Mouse (Mus musculus): ENCODE results near the gene Gnb2. TPM values are rescaled to one million over a fixed set of nuclear protein-coding genes. Genes with fewer than 3 reads are reported as not detected.

Gnb2 gene
- polyA plus RNA-seq, 1 experiment, result 645 TPM

DNA sequence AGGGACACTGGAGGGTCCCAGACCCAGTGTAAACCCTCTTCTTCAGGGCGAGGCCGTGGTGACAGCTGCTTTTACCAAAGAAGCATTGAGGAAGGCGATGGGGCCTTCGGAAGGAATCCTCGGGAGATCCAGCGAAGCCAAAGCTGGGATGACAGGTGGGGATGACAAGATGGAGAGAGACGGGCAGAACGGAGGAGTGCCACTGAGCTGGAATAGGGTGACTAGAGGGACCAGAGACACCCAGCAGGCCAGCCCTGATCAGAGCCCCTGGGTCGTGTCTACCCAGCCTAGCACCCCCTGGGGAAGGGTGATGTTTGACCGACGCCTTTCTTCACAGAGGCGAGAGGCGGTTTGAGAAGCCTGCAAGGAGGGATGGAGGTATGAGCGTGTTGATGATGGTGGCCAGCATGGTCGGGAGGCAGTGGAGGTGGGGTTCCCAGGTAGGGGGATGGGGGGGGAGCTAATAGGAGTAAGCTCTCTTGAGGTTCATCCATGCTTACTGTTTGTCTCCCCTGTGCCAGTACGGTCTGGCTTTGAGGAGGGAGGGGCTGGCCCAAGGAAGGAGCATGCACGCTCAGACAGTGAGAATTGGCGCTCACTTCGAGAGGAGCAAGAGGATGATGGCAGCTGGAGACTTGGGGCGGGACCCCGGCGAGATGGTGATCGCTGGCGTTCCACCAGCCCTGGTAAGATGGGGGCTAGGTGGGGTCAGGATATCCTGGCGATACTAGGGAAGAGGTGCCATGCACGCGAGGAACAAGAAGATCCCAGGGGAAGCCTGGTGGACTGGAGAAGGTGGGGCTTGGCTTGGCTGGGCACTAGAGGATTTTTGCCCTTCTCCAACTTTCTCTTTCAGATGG, 13.4 kb downstream of the Gnb2 start:
- Histone ChIP-seq H3K4me1 (ENCODE audit: control insufficient read depth, insufficient read depth, low read length) (0 out of 2 replicates have a peak, but pooled peaks cover 4% of the 10 kb centered on the region), H3K27me3 (replicated peaks; ENCODE audit: control insufficient read depth, insufficient read depth, low read length) (no peaks in the 10 kb centered on the region), H3K27ac (ENCODE audit: insufficient read depth, low read depth, low read length) (no peak overlapping the region), H3K4me3 (ENCODE audit: insufficient read depth, low read depth, low read length) (no peak overlapping the region), H3K36me3 (ENCODE audit: control insufficient read depth, insufficient read depth, low read length) (peaks cover 4% of the 10 kb centered on the region)
- DNase-seq, result no peak
- TF ChIP-seq POLR2A (IDR thresholded peaks at IDR 0.05; ENCODE audit: low read depth, low read length) (no peak), CTCF (conservative IDR thresholded peaks at IDR 0.05; ENCODE audit: insufficient read depth, insufficient read length, low read depth, low read length) (no peak)
- 88% methylated on average over 27 of the region's 27 CpGs for WGBS

DNA sequence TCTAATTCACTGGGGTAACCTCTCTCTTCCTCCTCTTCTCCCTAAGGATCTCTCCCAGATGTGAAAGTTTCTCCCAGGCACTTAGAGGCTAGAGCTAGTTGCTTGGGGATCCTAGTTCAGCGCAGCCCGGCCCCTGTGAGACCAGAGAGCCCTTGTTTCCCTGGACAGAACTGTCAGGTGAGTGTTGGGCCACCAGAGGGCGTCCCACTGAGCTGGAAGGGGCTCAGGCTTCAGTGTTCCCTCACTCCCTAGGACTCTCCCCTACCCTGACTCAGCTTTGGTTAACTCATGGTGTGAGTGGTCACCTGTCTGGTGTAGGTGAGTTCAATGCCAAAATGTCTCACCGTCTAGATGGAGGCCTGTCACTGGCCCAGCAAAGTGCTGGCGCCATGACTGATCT, 14.9 kb downstream of the Gnb2 start, which contains the start of gene Gigyf1:
Gigyf1 (plus strand) TSS at position 113 of the 400 bp plus-strand sequence.
- TF ChIP-seq POLR2A (IDR thresholded peaks at IDR 0.05; ENCODE audit: low read depth, low read length) (no peak), CTCF (conservative IDR thresholded peaks at IDR 0.05; ENCODE audit: insufficient read depth, insufficient read length, low read depth, low read length) (peak; percentile 61)
- WGBS, result 68% methylated on average over 5 of the region's 5 CpGs
- H3K36me3 ChIP-seq (ENCODE audit: control insufficient read depth, insufficient read depth, low read length), result peaks cover 2% of the 10 kb centered on the region; the same call in 1 of the 2 replicates

DNA sequence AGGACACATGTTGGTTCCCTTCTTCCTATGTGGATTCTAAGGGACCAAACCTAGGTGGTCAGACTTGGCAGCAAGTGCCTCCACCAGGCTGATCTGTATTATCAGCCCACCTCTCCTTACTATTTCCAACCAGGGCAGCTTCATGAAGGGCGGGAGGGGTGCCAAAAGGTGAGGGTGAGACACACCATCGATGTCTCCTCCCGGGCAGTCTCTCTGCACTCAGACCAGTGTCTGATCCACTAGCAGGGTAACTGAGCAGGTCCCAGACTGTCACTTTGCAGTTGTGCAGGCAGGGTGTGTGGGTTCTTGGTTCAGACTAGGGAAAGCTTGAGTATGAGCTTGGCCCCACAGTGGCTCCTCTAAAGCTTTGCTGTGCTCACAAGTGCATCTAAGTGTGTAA, 18.5 kb downstream of the Gnb2 start:
- peaks cover 20% of the 10 kb centered on the region; the same call in 1 of the 2 replicates for H3K4me1 ChIP-seq (ENCODE audit: control insufficient read depth, insufficient read depth, low read length)
- TF ChIP-seq POLR2A (IDR thresholded peaks at IDR 0.05; ENCODE audit: low read depth, low read length) (no peak), CTCF (conservative IDR thresholded peaks at IDR 0.05; ENCODE audit: insufficient read depth, insufficient read length, low read depth, low read length) (no peak)
- H3K27me3 ChIP-seq (replicated peaks; ENCODE audit: control insufficient read depth, insufficient read depth, low read length), result no peaks in the 10 kb centered on the region
- no peaks in the 10 kb centered on the region; the same call in 1 of the 2 replicates for H3K36me3 ChIP-seq (ENCODE audit: control insufficient read depth, insufficient read depth, low read length)
- WGBS, result 63% methylated on average over 3 of the region's 3 CpGs
- H3K27ac ChIP-seq (ENCODE audit: insufficient read depth, low read depth, low read length), result no peak overlapping the region
- DNase-seq, result no peak
- H3K4me3 ChIP-seq (ENCODE audit: insufficient read depth, low read depth, low read length), result no peak overlapping the region

More for the DNA sequence above, 14.9 kb downstream of the Gnb2 start, which contains the start of gene Gigyf1:
- Histone ChIP-seq H3K4me1 (ENCODE audit: control insufficient read depth, insufficient read depth, low read length) (0 out of 2 replicates have a peak, but pooled peaks cover 8% of the 10 kb centered on the region), H3K27me3 (replicated peaks; ENCODE audit: control insufficient read depth, insufficient read depth, low read length) (no peaks in the 10 kb centered on the region), H3K27ac (ENCODE audit: insufficient read depth, low read depth, low read length) (no peak within 1 kb of the TSS), H3K4me3 (ENCODE audit: insufficient read depth, low read depth, low read length) (no peak within 1 kb of the TSS)
- DNase-seq, result no peak

DNA sequence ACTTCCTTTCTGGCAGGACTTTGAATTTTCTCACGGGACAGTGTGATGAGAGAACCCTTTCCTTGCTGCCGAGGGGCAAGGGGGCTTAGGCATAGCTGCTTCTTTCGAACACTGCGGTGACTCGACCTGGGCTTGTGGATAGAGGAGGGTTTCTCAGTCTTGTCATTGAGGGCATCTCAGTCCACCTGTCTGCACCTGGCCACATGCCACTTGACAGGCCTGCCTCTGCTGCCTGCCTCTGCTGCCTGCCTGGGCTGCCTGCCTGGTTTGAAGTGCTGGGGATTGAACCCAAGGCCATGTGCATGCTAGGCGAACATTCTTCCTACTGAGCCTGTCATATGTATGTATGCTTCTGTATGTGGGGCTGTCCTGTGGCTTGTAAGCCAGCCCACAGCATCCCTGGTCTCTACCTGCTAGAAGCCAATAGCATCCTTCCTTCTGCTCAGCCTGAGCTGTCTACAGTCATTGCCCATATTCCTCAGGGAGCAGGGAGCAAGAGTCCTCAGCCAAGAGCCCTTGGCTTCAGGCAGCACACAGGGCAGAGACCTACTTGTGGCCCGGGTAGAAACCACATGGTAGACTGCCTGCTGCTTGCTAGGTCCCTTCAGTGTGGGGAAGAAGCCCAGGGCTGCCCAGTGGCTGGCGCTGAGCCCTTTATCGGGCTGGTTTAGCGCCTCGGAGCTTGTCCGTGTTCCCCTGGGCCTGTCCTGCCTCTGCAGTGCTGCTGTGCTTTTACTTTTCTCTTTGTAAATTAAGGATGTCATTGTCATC, 19.2 kb downstream of the Gnb2 start:
- H3K27me3 ChIP-seq (replicated peaks; ENCODE audit: control insufficient read depth, insufficient read depth, low read length), result no peaks in the 10 kb centered on the region
- TF ChIP-seq CTCF (conservative IDR thresholded peaks at IDR 0.05; ENCODE audit: insufficient read depth, insufficient read length, low read depth, low read length) (no peak), POLR2A (IDR thresholded peaks at IDR 0.05; ENCODE audit: low read depth, low read length) (no peak)
- H3K4me1 ChIP-seq (ENCODE audit: control insufficient read depth, insufficient read depth, low read length), result peaks cover 23% of the 10 kb centered on the region; the same call in 1 of the 2 replicates
- H3K36me3 ChIP-seq (ENCODE audit: control insufficient read depth, insufficient read depth, low read length), result no peaks in the 10 kb centered on the region
- no peak for DNase-seq
- no peak overlapping the region for H3K27ac ChIP-seq (ENCODE audit: insufficient read depth, low read depth, low read length)
- WGBS, result 68% methylated on average over 12 of the region's 12 CpGs
- no peak overlapping the region for H3K4me3 ChIP-seq (ENCODE audit: insufficient read depth, low read depth, low read length)

DNA sequence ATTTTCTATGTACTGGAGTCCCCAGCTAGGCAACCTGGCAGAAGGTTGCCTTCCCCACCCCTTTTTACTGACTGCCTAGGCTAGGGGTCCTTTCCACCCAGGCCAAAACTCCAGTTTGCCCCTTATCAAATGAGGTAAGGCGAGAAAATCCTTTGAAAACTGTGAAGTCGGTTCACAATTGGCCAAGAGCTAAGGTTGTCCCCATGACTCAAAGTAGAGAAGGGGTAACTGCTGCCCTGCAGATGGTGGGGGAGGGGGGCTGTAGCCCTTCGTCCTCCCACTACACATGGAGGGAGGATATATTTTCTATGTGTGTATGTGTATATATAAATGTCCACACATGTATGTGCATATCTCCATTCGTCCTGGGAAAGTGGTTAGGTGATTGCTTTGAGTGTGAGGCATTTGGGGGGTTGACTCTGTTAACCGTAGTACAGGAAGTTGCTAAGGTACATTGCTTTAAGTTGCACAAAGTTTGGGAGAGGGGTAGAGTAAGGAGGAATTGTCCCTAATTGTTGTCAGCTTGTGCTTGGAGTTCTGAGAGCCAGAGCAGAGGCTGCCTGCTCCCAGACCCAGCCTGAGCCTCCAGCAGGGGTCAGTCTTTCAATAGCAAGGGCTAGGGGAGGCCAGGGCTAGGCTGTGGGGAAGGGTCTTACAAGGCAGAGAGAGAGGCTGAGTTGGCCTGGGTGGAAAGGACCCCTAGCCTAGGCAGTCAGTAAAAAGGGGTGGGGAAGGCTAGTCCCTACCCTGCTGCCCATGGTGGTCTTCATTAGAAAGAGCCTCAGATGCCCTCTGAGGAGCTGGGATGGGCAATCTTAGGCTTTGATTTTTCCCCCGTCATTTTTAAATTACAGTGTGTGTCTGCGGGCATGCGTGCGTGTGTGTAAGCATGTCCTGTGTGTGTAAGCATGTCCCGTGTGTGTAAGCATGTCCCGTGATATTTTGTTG, 20.2 kb downstream of the Gnb2 start:
- Histone ChIP-seq H3K4me1 (ENCODE audit: control insufficient read depth, insufficient read depth, low read length) (peaks cover 23% of the 10 kb centered on the region; the same call in 1 of the 2 replicates), H3K27me3 (replicated peaks; ENCODE audit: control insufficient read depth, insufficient read depth, low read length) (no peaks in the 10 kb centered on the region), H3K27ac (ENCODE audit: insufficient read depth, low read depth, low read length) (no peak overlapping the region), H3K4me3 (ENCODE audit: insufficient read depth, low read depth, low read length) (no peak overlapping the region), H3K36me3 (ENCODE audit: control insufficient read depth, insufficient read depth, low read length) (no peaks in the 10 kb centered on the region)
- WGBS, result 75% methylated on average over 11 of the region's 11 CpGs
- peak; percentile 61 for TF ChIP-seq CTCF (conservative IDR thresholded peaks at IDR 0.05; ENCODE audit: insufficient read depth, insufficient read length, low read depth, low read length)
- no peak for TF ChIP-seq POLR2A (IDR thresholded peaks at IDR 0.05; ENCODE audit: low read depth, low read length)
- no peak for DNase-seq

DNA sequence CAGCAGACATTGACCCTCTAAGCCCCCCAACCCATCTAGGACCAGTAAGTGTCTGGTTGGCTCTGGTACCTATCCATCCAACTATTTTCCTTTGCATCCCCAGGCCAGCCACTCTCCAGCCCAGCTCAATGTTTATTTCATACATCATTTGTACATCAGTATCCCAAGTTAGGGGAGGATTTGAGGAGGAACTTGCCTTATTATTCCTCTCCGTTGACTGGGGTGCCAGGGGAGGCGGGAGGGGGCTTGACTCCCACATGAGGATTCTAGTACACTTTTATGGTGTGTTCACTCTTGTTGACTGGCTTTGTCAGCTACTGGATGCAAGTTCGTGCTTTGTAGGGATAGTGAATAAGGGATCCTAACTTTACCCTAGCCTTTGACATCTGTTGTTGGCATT, 21.6 kb downstream of the Gnb2 start:
- H3K4me1 ChIP-seq (ENCODE audit: control insufficient read depth, insufficient read depth, low read length), result peaks cover 23% of the 10 kb centered on the region; the same call in 1 of the 2 replicates
- H3K4me3 ChIP-seq (ENCODE audit: insufficient read depth, low read depth, low read length), result no peak overlapping the region
- no peak for TF ChIP-seq POLR2A (IDR thresholded peaks at IDR 0.05; ENCODE audit: low read depth, low read length)
- no peak for TF ChIP-seq CTCF (conservative IDR thresholded peaks at IDR 0.05; ENCODE audit: insufficient read depth, insufficient read length, low read depth, low read length)
- WGBS, result 49% methylated on average over 3 of the region's 3 CpGs
- H3K27me3 ChIP-seq (replicated peaks; ENCODE audit: control insufficient read depth, insufficient read depth, low read length), result no peaks in the 10 kb centered on the region
- no peaks in the 10 kb centered on the region for H3K36me3 ChIP-seq (ENCODE audit: control insufficient read depth, insufficient read depth, low read length)
- no peak for DNase-seq
- no peak overlapping the region for H3K27ac ChIP-seq (ENCODE audit: insufficient read depth, low read depth, low read length)
